Mouse (Mus musculus) stomach, postnatal 0 days (tissue): ENCODE measurements around the gene Tbx5. TPM values are rescaled to one million over a fixed set of nuclear protein-coding genes. Genes with fewer than 3 reads are reported as not detected.

ENCODE experiments used
- ATAC-seq: fragments of 200-750 bp; cut with Nextera tagmentation; 2 replicates; pipeline ENCODE4 v1.8.0; 2017; ENCODE audit not compliant: low FRiP score, low TSS enrichment
- DNase-seq: peaks from one replicate; pipeline ENCODE4 v3.0.0-alpha.2; 2016; ENCODE audit warnings: low spot score
- H3K27ac ChIP-seq: fragments of 300-500 bp; sonication (generic); replicated peaks from 2 replicates; pipeline ENCODE4 v1.5.1; 2014; ENCODE audit warnings: mild to moderate bottlenecking, control low read depth
- H3K27me3 ChIP-seq: fragments of 300-500 bp; sonication (generic); 2 replicates; pipeline ENCODE4 v1.6.1; 2014; ENCODE audit warnings: low read length; ENCODE audit not compliant: control insufficient read depth, insufficient read depth
- H3K36me3 ChIP-seq: fragments of 300-500 bp; sonication (generic); 2 replicates; pipeline ENCODE4 v1.6.1; 2014; ENCODE audit warnings: low read length, mixed read lengths; ENCODE audit not compliant: control insufficient read depth, insufficient read depth
- H3K4me1 ChIP-seq: fragments of 300-500 bp; sonication (generic); replicated peaks from 2 replicates; pipeline ENCODE4 v1.6.1; 2014; ENCODE audit warnings: antibody characterized with exemption; ENCODE audit not compliant: control insufficient read depth, insufficient read depth
- H3K4me2 ChIP-seq: fragments of 300-500 bp; sonication (generic); replicated peaks from 2 replicates; pipeline ENCODE4 v1.6.1; 2014; ENCODE audit warnings: low read depth, mild to moderate bottlenecking, control low read depth, moderate library complexity
- H3K4me3 ChIP-seq: fragments of 300-500 bp; sonication (generic); 2 replicates; pipeline ENCODE4 v1.5.1; 2014; ENCODE audit warnings: low read depth, low read length, control low read depth
- H3K9ac ChIP-seq: fragments of 300-500 bp; sonication (generic); 2 replicates; pipeline ENCODE4 v1.6.1; 2014; ENCODE audit warnings: mild to moderate bottlenecking, low read length, control low read depth, mixed read lengths
- H3K9me3 ChIP-seq: fragments of 300-500 bp; sonication (generic); 2 replicates; pipeline ENCODE4 v1.6.1; 2016; ENCODE audit warnings: low read length; ENCODE audit not compliant: control insufficient read depth
- CTCF ChIP-seq: IDR thresholded peaks from 2 replicates; pipeline ENCODE4 v1.5.1; 2016; ENCODE audit warnings: antibody characterized with exemption, low read depth, mild to moderate bottlenecking, moderate library complexity
- EP300 ChIP-seq: optimal IDR thresholded peaks from 2 replicates; pipeline ENCODE3; 2016; ENCODE audit warnings: antibody characterized with exemption
- WGBS: fragments of 180-500 bp; shearing (Covaris S2); extraction: QIAGEN DNeasy Blood & Tissue Kit; methylation state at CpG from one replicate; pipeline ENCODE4 v1.1.7; 2014; 5-methylcytosine and 5-hydroxymethylcytosine counted together
- polyA plus RNA-seq: library from polyadenylated mRNA; unstranded; fragments of >200 nt; fragmentation: Nextera tagmentation; extraction: Ambion mirVana; gene quantifications from 2 replicates; pipeline ENCODE4 v1.2.1, GENCODE M21; 2015

Tbx5 gene
- polyA plus RNA-seq, 1 experiment from 2014 or later = 0.05 TPM

- Histone ChIP-seq H3K27me3 (peaks cover 26% of the 10 kb centered on the region), H3K36me3 (no peaks in the 10 kb centered on the region), H3K4me1 (no peaks in the 10 kb centered on the region), H3K4me3 (no peak overlapping the region), H3K27ac (no peak overlapping the region), H3K9me3 (no peaks in the 10 kb centered on the region), H3K4me2 (no peak overlapping the region), H3K9ac (no peak overlapping the region)
- no peak for DNase-seq
- 4% methylated on average over 19 of the region's 19 CpGs for WGBS
- ATAC-seq = no peak
- TF ChIP-seq EP300 (no peak), CTCF (no peak)
Observed at GRCm38 (mm10) chr5:119837306-119837675, 4.8 kb downstream of the Tbx5 start.

- Histone ChIP-seq H3K36me3 (no peaks in the 10 kb centered on the region), H3K9ac (no peak overlapping the region), H3K27me3 (peaks cover 26% of the 10 kb centered on the region), H3K27ac (no peak overlapping the region), H3K4me1 (no peaks in the 10 kb centered on the region), H3K9me3 (no peaks in the 10 kb centered on the region), H3K4me3 (no peak overlapping the region), H3K4me2 (no peak overlapping the region)
- WGBS = 16% methylated on average over 3 of the region's 3 CpGs
- no peak for DNase-seq
- ATAC-seq = no peak
- TF ChIP-seq EP300 (no peak), CTCF (no peak)
Observed at GRCm38 (mm10) chr5:119837861-119838260, 5.4 kb downstream of the Tbx5 start.

DNA sequence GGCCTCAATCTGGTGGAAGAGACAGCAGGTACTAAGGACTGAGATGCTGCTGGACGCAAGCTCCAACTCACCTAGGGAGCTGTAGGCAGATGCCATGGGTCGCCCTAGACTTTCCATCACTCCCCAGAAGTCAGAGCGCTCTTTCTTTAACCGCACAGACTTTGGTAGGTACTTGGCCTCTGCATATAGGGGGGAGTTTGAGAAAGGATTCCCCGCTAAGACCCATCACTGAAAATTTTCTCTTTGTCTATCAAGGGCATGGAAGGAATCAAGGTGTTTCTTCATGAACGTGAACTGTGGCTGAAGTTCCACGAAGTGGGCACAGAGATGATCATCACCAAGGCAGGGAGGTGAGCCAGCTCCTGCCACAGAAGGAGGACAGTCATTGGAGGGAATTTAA, 6.0 kb downstream of the Tbx5 start:
- Histone ChIP-seq H3K4me1 (no peaks in the 10 kb centered on the region), H3K27me3 (peaks cover 26% of the 10 kb centered on the region), H3K4me3 (no peak overlapping the region), H3K27ac (no peak overlapping the region), H3K9ac (no peak overlapping the region), H3K9me3 (no peaks in the 10 kb centered on the region), H3K36me3 (no peaks in the 10 kb centered on the region), H3K4me2 (no peak overlapping the region)
- no peak for DNase-seq
- ATAC-seq = no peak
- TF ChIP-seq EP300 (no peak), CTCF (no peak)
- 14% methylated on average over 7 of the region's 7 CpGs for WGBS

DNA sequence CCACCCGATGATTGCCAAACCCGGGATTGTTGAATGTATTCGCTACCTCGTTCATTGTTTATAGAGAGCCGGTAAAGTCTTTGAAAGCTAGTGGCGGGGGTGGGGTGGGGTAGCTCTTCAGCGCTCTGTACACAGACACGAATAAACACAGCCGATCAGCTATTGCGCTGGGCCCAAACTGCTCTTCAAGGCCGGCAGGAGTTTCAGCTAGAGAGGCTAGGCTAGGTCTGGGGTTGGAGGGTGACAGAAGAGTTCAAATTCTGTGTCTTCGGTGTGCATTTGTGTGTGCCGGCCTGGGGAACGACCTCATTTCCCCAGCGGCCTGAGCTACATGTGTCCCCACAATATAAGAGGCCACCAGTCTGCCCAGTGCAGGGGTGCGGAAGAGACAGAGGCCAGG, 6.7 kb downstream of the Tbx5 start:
- Histone ChIP-seq H3K9me3 (no peaks in the 10 kb centered on the region), H3K27ac (no peak overlapping the region), H3K9ac (no peak overlapping the region), H3K4me2 (no peak overlapping the region), H3K4me1 (no peaks in the 10 kb centered on the region), H3K4me3 (no peak overlapping the region), H3K36me3 (no peaks in the 10 kb centered on the region), H3K27me3 (peaks cover 22% of the 10 kb centered on the region; the same call in 1 of the 2 replicates)
- no peak for TF ChIP-seq CTCF
- no peak for TF ChIP-seq EP300
- ATAC-seq (no peak), DNase-seq (no peak)
- WGBS = 2% methylated on average over 16 of the region's 16 CpGs

- Histone ChIP-seq H3K4me3 (no peak overlapping the region), H3K27me3 (peaks cover 23% of the 10 kb centered on the region; the same call in 1 of the 2 replicates), H3K4me2 (no peak overlapping the region), H3K36me3 (no peaks in the 10 kb centered on the region), H3K4me1 (no peaks in the 10 kb centered on the region), H3K9me3 (no peaks in the 10 kb centered on the region), H3K9ac (no peak overlapping the region), H3K27ac (no peak overlapping the region)
- no peak for DNase-seq
- TF ChIP-seq CTCF = no peak
- TF ChIP-seq EP300 = no peak
- WGBS = 2% methylated on average over 34 of the region's 34 CpGs
- ATAC-seq = no peak
Observed at GRCm38 (mm10) chr5:119839616-119840368, 7.3 kb downstream of the Tbx5 start.

GRCm38 (mm10) chr5:119840404-119840803, 7.9 kb downstream of the Tbx5 start:
- H3K4me2 ChIP-seq = no peak overlapping the region
- H3K36me3 ChIP-seq = no peaks in the 10 kb centered on the region
- no peak overlapping the region for H3K27ac ChIP-seq
- H3K4me3 ChIP-seq = no peak overlapping the region
- no peak for TF ChIP-seq EP300
- no peak for TF ChIP-seq CTCF
- DNase-seq (no peak), ATAC-seq (no peak)
- WGBS = 1% methylated on average over 7 of the region's 7 CpGs
- H3K27me3 ChIP-seq = peaks cover 27% of the 10 kb centered on the region; the same call in 1 of the 2 replicates
- H3K9ac ChIP-seq = no peak overlapping the region
- no peaks in the 10 kb centered on the region for H3K4me1 ChIP-seq
- no peaks in the 10 kb centered on the region for H3K9me3 ChIP-seq
